Mouse (Mus musculus): ENCODE results near the gene Poll. TPM values are rescaled to one million over a fixed set of nuclear protein-coding genes. Genes with fewer than 3 reads are reported as not detected.

The Poll gene
- total and polyA plus RNA-seq, 3 experiments = 9.5 to 9.8 (median 9.7) TPM

DNA sequence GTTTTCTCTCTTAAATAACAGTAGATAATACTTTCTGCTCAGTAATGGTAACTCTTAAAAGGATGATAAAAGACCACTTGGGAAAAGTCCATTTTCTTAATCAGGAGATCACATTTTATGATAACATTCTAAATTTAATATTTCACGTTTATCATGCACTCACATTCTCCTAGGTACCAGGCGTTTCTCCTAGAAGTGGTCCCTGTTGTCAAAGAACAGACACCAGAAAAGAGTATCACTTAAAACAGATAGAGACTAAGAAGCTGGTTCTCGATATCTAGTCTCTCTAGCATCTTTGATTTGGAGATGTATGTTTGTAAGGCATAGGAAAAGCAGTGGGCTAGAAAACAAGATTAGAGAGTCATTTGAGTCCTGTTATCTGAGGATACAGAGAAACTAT lies 49.7 kb downstream of the Poll start:
- H3K79me2 ChIP-seq (replicated peaks; ENCODE audit: control insufficient read depth, insufficient read depth, low read length) = no peaks in the 10 kb centered on the region
- no peak overlapping the region for H3K27ac ChIP-seq
- H3K36me3 ChIP-seq (ENCODE audit: control insufficient read depth, insufficient read depth, low read length) = no peaks in the 10 kb centered on the region
- TF ChIP-seq CTCF (IDR thresholded peaks at IDR 0.05) (no peak), EP300 (IDR thresholded peaks at IDR 0.05; ENCODE audit: insufficient read depth, low read depth, low read length) (no peak), POLR2A (IDR thresholded peaks at IDR 0.05; ENCODE audit: insufficient read depth, low read depth, low read length) (no peak)
- no peaks in the 10 kb centered on the region for H3K27me3 ChIP-seq (ENCODE audit: control insufficient read depth, insufficient read depth, low read length)
- no peak for DNase-seq
- H3K4me1 ChIP-seq (ENCODE audit: control insufficient read depth, insufficient read depth, low read length) = peaks cover 3% of the 10 kb centered on the region
- intact Hi-C loops (cut with DNase I) = no loop called here
- no peak overlapping the region for H3K9ac ChIP-seq (ENCODE audit: low read depth, low read length)
- H3K4me3 ChIP-seq = no peak overlapping the region
- 82% methylated on average over 3 of the region's 3 CpGs for WGBS

DNA sequence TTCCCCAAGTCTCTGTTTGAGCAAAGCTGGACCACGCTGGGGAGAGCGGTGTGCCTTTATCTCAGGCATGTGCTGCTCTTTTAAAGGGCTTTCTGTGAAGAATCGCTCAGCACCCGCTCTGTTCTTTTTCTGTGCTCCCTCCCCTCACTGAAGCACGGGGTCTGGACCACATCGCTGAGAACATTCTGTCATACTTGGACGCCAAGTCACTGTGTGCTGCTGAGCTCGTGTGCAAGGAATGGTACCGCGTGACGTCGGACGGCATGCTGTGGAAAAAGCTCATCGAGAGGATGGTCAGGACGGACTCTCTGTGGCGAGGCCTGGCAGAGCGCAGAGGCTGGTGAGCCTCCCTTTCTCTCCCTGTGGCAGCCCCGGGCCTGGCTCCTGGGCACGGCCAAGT lies 52.8 kb downstream of the Poll start:
- no peaks in the 10 kb centered on the region for H3K27me3 ChIP-seq (ENCODE audit: control insufficient read depth, insufficient read depth, low read length)
- 48% methylated on average over 19 of the region's 19 CpGs for WGBS
- H3K9ac ChIP-seq (ENCODE audit: low read depth, low read length) = 0 out of 2 replicates have a peak overlapping the region, but pooled peaks have one; percentile 6
- H3K27ac ChIP-seq = no peak overlapping the region
- H3K4me1 ChIP-seq (ENCODE audit: control insufficient read depth, insufficient read depth, low read length) = peaks cover 3% of the 10 kb centered on the region
- TF ChIP-seq POLR2A (IDR thresholded peaks at IDR 0.05; ENCODE audit: insufficient read depth, low read depth, low read length) (no peak), CTCF (IDR thresholded peaks at IDR 0.05) (no peak), EP300 (IDR thresholded peaks at IDR 0.05; ENCODE audit: insufficient read depth, low read depth, low read length) (peak; percentile 53; the same call in 1 of the 2 replicates)
- no peak overlapping the region for H3K4me3 ChIP-seq
- peak; percentile 47 to 48 for DNase-seq
- intact Hi-C loops (cut with DNase I) = no loop called here
- no peaks in the 10 kb centered on the region for H3K79me2 ChIP-seq (replicated peaks; ENCODE audit: control insufficient read depth, insufficient read depth, low read length)
- H3K36me3 ChIP-seq (ENCODE audit: control insufficient read depth, insufficient read depth, low read length) = no peaks in the 10 kb centered on the region

DNA sequence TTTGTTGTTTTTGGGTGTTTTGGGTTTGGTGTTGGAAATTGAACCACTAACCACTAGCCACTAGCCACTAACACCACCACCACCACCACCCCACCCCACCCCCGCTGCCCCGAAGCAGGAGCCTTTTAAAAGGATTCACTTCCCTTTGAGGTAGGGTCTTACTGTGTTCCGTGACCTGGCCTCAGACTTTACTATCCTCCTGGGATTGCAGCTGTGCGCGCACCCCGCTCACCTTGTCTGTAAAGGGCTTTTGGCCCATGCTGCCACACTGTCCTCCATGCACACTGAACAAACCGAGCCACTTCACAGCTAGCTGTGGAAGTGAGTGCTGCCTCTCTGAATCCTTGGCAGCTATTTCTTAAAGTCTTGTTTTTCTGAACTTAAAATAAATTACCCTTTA lies 54.9 kb downstream of the Poll start:
- H3K79me2 ChIP-seq (replicated peaks; ENCODE audit: control insufficient read depth, insufficient read depth, low read length) = no peaks in the 10 kb centered on the region
- 95% methylated on average over 7 of the region's 7 CpGs for WGBS
- no peak for TF ChIP-seq CTCF (IDR thresholded peaks at IDR 0.05)
- TF ChIP-seq EP300 (IDR thresholded peaks at IDR 0.05; ENCODE audit: insufficient read depth, low read depth, low read length) = no peak
- TF ChIP-seq POLR2A (IDR thresholded peaks at IDR 0.05; ENCODE audit: insufficient read depth, low read depth, low read length) = no peak
- H3K36me3 ChIP-seq (ENCODE audit: control insufficient read depth, insufficient read depth, low read length) = no peaks in the 10 kb centered on the region
- no peak overlapping the region for H3K4me3 ChIP-seq
- no peak overlapping the region for H3K9ac ChIP-seq (ENCODE audit: low read depth, low read length)
- DNase-seq = no peak
- H3K27ac ChIP-seq = no peak overlapping the region
- intact Hi-C loops (cut with DNase I) = no loop called here
- no peaks in the 10 kb centered on the region for H3K27me3 ChIP-seq (ENCODE audit: control insufficient read depth, insufficient read depth, low read length)
- H3K4me1 ChIP-seq (ENCODE audit: control insufficient read depth, insufficient read depth, low read length) = peaks cover 3% of the 10 kb centered on the region

Other genes starting within 250 kb of the Poll start
- 10 to 100 TPM; 19.6 to 20.4 TPM for gene Btrc, start 196.8 kb downstream of the Poll start, total RNA-seq (2021)
- 10.4 and 18.0 TPM in 2 replicates for gene Btrc, start 196.8 kb downstream of the Poll start, polyA plus RNA-seq (2012; rRNA removed)
- 10 to 100 TPM; 22.1 to 22.4 TPM for gene Gm17018, start 84 bp upstream of the Poll start, total RNA-seq (2021)
- gene Gm17018, start 84 bp upstream of the Poll start, polyA plus RNA-seq (2012; rRNA removed) = 6.1 and 10.2 TPM in 2 replicates
- 10 to 100 TPM; 28.1 to 31.2 TPM for gene Fbxw4, start 99.8 kb upstream of the Poll start, total RNA-seq (2021)
- 61.5 and 73.0 TPM in 2 replicates for gene Fbxw4, start 99.8 kb upstream of the Poll start, polyA plus RNA-seq (2012; rRNA removed)
- not detected for gene Fgf8, start 182.4 kb upstream of the Poll start, total RNA-seq (2021)
- not detected in 2 replicates for gene Fgf8, start 182.4 kb upstream of the Poll start, polyA plus RNA-seq (2012; rRNA removed)
- gene Npm3, start 189.1 kb upstream of the Poll start, total RNA-seq (2021) = 10 to 100 TPM; 15.6 to 15.7 TPM
- gene Npm3, start 189.1 kb upstream of the Poll start, polyA plus RNA-seq (2012; rRNA removed) = 25.2 and 28.0 TPM in 2 replicates
- gene Mgea5, start 223.3 kb upstream of the Poll start, total RNA-seq (2021) = 10 to 100 TPM; 70.8 to 81.9 TPM
- 22.4 and 49.3 TPM in 2 replicates for gene Mgea5, start 223.3 kb upstream of the Poll start, polyA plus RNA-seq (2012; rRNA removed)

Measured in heart, adult 2 months (tissue).